Mouse (Mus musculus) midbrain, postnatal 0 days (tissue): ENCODE results near the gene Nap1l3. TPM values are rescaled to one million over a fixed set of nuclear protein-coding genes. Genes with fewer than 3 reads are reported as not detected.

Source experiments
- ATAC-seq: fragments of 200-750 bp; cut with Nextera tagmentation; 2 replicates; pipeline ENCODE4 v1.8.0; 2017; ENCODE audit warnings: moderate number of reproducible peaks, mild to moderate bottlenecking, moderate TSS enrichment, moderate library complexity; ENCODE audit not compliant: low FRiP score
- DNase-seq: peaks from one replicate; pipeline ENCODE4 v3.0.0-alpha.2; 2015; ENCODE audit warnings: low spot score
- H3K27ac ChIP-seq: fragments of 300-500 bp; sonication (generic); 2 replicates; pipeline ENCODE4 v1.5.1; 2014; ENCODE audit warnings: low read depth, mild to moderate bottlenecking, low read length, mixed read lengths
- H3K27me3 ChIP-seq: fragments of 300-500 bp; sonication (generic); 2 replicates; pipeline ENCODE4 v1.6.1; 2014; ENCODE audit warnings: low read length, control low read depth, mixed read lengths; ENCODE audit not compliant: insufficient read depth
- H3K36me3 ChIP-seq: fragments of 300-500 bp; sonication (generic); 2 replicates; pipeline ENCODE4 v1.6.1; 2014; ENCODE audit warnings: low read length, control low read depth, mixed read lengths; ENCODE audit not compliant: insufficient read depth
- H3K4me1 ChIP-seq: fragments of 300-500 bp; sonication (generic); 2 replicates; pipeline ENCODE4 v1.6.1; 2014; ENCODE audit warnings: mild to moderate bottlenecking, control low read depth, antibody characterized with exemption, low read length, mixed read lengths; ENCODE audit not compliant: insufficient read depth
- H3K4me2 ChIP-seq: fragments of 300-500 bp; sonication (generic); 2 replicates; pipeline ENCODE4 v1.6.1; 2014; ENCODE audit warnings: low read depth, mild to moderate bottlenecking, low read length, mixed read lengths; ENCODE audit not compliant: poor library complexity, severe bottlenecking
- H3K4me3 ChIP-seq: fragments of 300-500 bp; sonication (generic); 2 replicates; pipeline ENCODE4 v1.5.1; 2014; ENCODE audit warnings: low read depth, mild to moderate bottlenecking, low read length, moderate library complexity
- H3K9ac ChIP-seq: fragments of 300-500 bp; sonication (generic); replicated peaks from 2 replicates; pipeline ENCODE4 v1.6.1; 2014; ENCODE audit warnings: mild to moderate bottlenecking, low read length, moderate library complexity, mixed read lengths; ENCODE audit not compliant: poor library complexity, severe bottlenecking
- H3K9me3 ChIP-seq: fragments of 300-500 bp; sonication (generic); 2 replicates; pipeline ENCODE4 v1.6.1; 2016; ENCODE audit warnings: low read length, control low read depth
- CTCF ChIP-seq: IDR thresholded peaks from 2 replicates; pipeline ENCODE4 v1.5.1; 2016; ENCODE audit warnings: antibody characterized with exemption, mild to moderate bottlenecking
- WGBS: fragments of 180-500 bp; shearing (Covaris S2); extraction: QIAGEN DNeasy Blood & Tissue Kit; methylation state at CpG from one replicate; pipeline ENCODE4 v1.1.7; 2014; 5-methylcytosine and 5-hydroxymethylcytosine counted together
- polyA plus RNA-seq: library from polyadenylated mRNA; unstranded; fragments of >200 nt; fragmentation: Nextera tagmentation; extraction: Ambion mirVana; gene quantifications from 2 replicates; pipeline ENCODE4 v1.2.1, GENCODE M21; 2015
- total RNA-seq: library from RNA; depleted of rRNA; stranded (reverse); fragments of >200 nt; gene quantifications from 2 replicates; pipeline ENCODE4 v1.2.3, GENCODE M21; 2014; rRNA removed

Nap1l3 gene
- total RNA-seq (50.8 and 72.4 TPM in 2 replicates), polyA plus RNA-seq (87.3 and 88.6 TPM in 2 replicates)

GRCm38 (mm10) chrX:122396781-122397581 lies at the start of gene Nap1l3:
Nap1l3 (minus strand) TSS chrX:122397401.
- peak within 1 kb of the TSS; percentile 91 for H3K27ac ChIP-seq
- no peaks in the 10 kb centered on the region for H3K36me3 ChIP-seq
- WGBS: 9% methylated on average over 36 of the region's 39 CpGs
- peak within 1 kb of the TSS; percentile 74 for H3K9ac ChIP-seq
- H3K9me3 ChIP-seq: no peaks in the 10 kb centered on the region
- peak within 1 kb of the TSS; percentile 52 for H3K4me3 ChIP-seq
- peak within 1 kb of the TSS; percentile 42 for H3K4me2 ChIP-seq
- TF ChIP-seq CTCF: no peak
- DNase-seq (peak; percentile 93), ATAC-seq (peak; percentile 98)
- no peaks in the 10 kb centered on the region for H3K27me3 ChIP-seq
- no peaks in the 10 kb centered on the region for H3K4me1 ChIP-seq

DNA sequence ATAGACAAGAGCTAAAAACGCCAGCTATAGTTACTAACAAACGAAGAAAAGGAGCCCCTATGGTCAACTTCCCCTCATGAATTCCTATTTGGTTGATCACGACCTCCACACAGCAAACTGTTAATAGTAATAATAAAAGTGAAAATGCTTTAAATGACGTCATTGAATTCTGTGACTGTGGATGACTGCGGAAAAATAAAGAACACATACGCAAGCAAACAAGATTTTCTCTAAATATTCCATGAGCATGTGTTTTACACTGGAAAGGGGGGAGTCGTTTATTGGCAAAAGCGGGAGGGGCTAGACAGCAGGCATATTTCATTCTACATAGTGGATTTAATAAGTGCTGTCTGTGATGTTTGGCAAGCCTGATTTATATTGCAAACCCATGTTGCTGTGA lies 451 bp upstream of the Nap1l3 start:
- Histone ChIP-seq H3K9ac (peak overlapping the region; percentile 36; the same call in 1 of the 2 replicates), H3K9me3 (no peaks in the 10 kb centered on the region), H3K4me1 (no peaks in the 10 kb centered on the region), H3K4me2 (peak overlapping the region; percentile 32), H3K27me3 (no peaks in the 10 kb centered on the region), H3K27ac (peak overlapping the region; percentile 91), H3K36me3 (no peaks in the 10 kb centered on the region), H3K4me3 (peak overlapping the region; percentile 52)
- 19% methylated on average over 8 of the region's 8 CpGs for WGBS
- ATAC-seq (peak; percentile 47), DNase-seq (peak; percentile 2)
- TF ChIP-seq CTCF: no peak
